Mouse (Mus musculus) embryonic facial prominence, embryonic 10.5 days (tissue): ENCODE data around the gene Ankrd13d. TPM values are rescaled to one million over a fixed set of nuclear protein-coding genes. Genes with fewer than 3 reads are reported as not detected.

ENCODE experiments used
- DNase-seq: peaks from one replicate; pipeline ENCODE4 v3.0.0-alpha.2; 2017; ENCODE audit warnings: low spot score
- H3K27ac ChIP-seq: fragments of 300-500 bp; sonication (generic); replicated peaks from 2 replicates; pipeline ENCODE4 v1.5.1; 2016; ENCODE audit warnings: mild to moderate bottlenecking
- H3K27me3 ChIP-seq: fragments of 300-500 bp; sonication (generic); replicated peaks from 2 replicates; pipeline ENCODE4 v1.6.1; 2016; ENCODE audit warnings: low read depth, mild to moderate bottlenecking; ENCODE audit not compliant: poor library complexity, severe bottlenecking
- H3K36me3 ChIP-seq: fragments of 300-500 bp; sonication (generic); replicated peaks from 2 replicates; pipeline ENCODE4 v1.6.1; 2016; ENCODE audit warnings: mild to moderate bottlenecking, moderate library complexity
- H3K4me1 ChIP-seq: fragments of 300-500 bp; sonication (generic); 2 replicates; pipeline ENCODE4 v1.6.1; 2016
- H3K4me3 ChIP-seq: fragments of 300-500 bp; sonication (generic); 2 replicates; pipeline ENCODE4 v1.5.1; 2016; ENCODE audit warnings: mild to moderate bottlenecking, moderate library complexity
- H3K9me3 ChIP-seq: fragments of 300-500 bp; sonication (generic); 2 replicates; pipeline ENCODE4 v1.6.1; 2016; ENCODE audit warnings: mild to moderate bottlenecking
- WGBS: fragments of 180-500 bp; shearing (Covaris S2); methylation state at CpG from one replicate; pipeline ENCODE4 v1.1.7; 2016; 5-methylcytosine and 5-hydroxymethylcytosine counted together
- polyA plus RNA-seq: library from polyadenylated mRNA; unstranded; fragments of >200 nt; fragmentation: Nextera tagmentation; extraction: Ambion mirVana; gene quantifications from 2 replicates; pipeline ENCODE4 v1.2.1, GENCODE M21; 2016

The Ankrd13d gene
- 6.3 and 7.6 TPM in 2 replicates for polyA plus RNA-seq

DNA sequence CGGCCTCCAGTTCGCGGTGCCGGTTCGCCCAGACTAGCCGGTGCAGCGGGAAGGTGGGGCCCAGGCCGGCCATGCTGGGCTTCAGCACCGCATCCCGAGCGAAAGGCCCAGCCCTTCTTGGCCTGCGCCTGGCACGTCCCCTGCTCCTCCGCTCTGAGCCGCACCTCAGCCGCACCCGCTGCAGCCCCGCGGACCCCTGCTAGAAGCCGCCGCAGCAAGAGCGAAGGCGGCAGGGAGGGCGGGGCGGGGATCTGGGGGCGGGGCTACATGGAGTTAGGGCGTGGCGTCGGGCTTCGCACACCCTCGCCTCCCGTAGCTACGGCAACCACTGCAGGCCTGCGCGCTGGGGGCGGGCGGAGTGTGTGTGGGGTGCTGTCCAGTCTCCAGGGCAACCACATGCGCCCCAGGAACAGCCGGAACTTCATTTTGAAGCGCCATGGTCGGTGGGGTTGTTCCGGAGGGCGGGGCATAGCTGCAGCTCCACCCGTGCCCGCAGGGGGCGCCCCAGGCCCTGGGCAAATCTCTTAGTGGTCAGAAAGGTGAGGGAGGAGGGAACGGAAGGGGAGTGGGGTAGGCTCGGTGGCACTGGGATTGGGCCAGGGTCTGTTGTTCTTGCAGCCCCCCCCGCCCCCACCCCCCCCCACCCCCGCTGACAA is at the start of gene Ankrd13d:
Gene Ankrd13d, minus strand, starts transcription at position 240 of the 656 bp plus-strand sequence.
- H3K36me3 ChIP-seq = peaks cover 39% of the 10 kb centered on the region
- peaks cover 7% of the 10 kb centered on the region; the same call in 1 of the 2 replicates for H3K9me3 ChIP-seq
- H3K27ac ChIP-seq = peak within 1 kb of the TSS; percentile 81
- 1% methylated on average over 50 of the region's 50 CpGs for WGBS
- H3K4me1 ChIP-seq = peaks cover 20% of the 10 kb centered on the region
- peak within 1 kb of the TSS; percentile 80 for H3K4me3 ChIP-seq
- DNase-seq = peak; percentile 93
- peaks cover 18% of the 10 kb centered on the region for H3K27me3 ChIP-seq

DNA sequence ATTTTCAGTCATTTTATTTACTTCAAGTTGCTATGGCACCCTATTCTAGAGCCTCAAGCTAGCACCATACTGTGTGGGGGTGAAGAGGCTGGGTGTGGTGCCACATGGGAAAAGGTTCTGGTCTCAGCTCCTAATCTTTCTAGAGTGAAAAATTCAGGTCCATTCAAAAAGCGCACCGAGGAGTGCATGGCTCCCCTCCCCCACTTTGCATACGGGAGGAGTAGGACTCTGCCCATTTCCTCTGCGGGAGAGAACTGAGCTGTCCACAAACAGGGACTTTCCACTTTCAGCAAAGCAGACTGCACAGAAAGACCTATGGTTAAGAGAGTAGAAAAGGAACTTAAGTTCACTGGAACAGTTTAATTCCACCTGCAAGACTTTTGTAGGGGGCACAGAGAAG is 49.7 kb upstream of the Ankrd13d start:
- H3K27me3 ChIP-seq = no peaks in the 10 kb centered on the region
- peak overlapping the region; percentile 91 for H3K27ac ChIP-seq
- no peaks in the 10 kb centered on the region for H3K9me3 ChIP-seq
- peak; percentile 54 for DNase-seq
- H3K36me3 ChIP-seq = peaks cover 67% of the 10 kb centered on the region
- H3K4me3 ChIP-seq = peak overlapping the region; percentile 76
- 0% methylated on average over 4 of the region's 4 CpGs for WGBS
- H3K4me1 ChIP-seq = peaks cover 27% of the 10 kb centered on the region

DNA sequence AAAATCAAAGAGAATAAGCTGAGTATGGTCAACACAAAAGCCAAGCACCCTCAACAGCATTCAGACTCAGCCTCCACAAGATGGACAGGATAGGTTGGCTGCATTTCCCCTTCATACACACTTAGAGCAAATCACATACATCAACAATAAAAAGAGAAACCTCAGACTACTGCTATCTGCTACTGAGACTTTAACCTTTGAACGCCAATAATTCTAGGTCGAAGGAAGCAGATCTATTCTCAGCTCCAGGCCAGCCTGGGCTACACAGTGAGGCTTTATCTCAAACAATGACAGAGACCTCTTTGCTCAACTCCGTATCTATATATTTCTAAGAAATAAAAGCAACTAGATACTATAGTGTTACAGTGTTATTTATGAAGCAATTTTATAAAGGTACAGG is 48.3 kb upstream of the Ankrd13d start:
- no peak for DNase-seq
- no peaks in the 10 kb centered on the region for H3K27me3 ChIP-seq
- H3K4me1 ChIP-seq = peaks cover 27% of the 10 kb centered on the region
- H3K36me3 ChIP-seq = peaks cover 68% of the 10 kb centered on the region
- WGBS = 92% methylated on average over 3 of the region's 3 CpGs
- H3K27ac ChIP-seq = no peak overlapping the region
- H3K9me3 ChIP-seq = no peaks in the 10 kb centered on the region
- no peak overlapping the region for H3K4me3 ChIP-seq

DNA sequence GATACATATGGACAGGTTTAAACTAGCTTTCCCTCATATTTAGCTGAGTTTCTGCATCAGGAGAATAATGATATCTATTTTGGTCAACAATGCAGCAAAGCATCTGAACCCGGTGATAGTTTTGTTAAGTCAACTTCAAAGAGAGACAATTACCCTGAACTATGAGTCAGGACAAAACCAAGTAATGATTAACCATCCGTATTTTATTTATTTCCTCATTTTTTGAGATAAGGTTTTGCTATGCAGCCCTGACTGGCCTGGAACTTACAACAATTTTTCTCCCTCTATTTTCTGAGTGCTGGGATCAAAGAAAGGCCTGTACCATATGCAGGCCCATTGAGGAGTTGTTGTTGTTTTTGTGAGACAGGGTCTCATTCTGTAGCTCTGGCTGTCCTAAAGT is 47.7 kb upstream of the Ankrd13d start:
- 94% methylated on average over 2 of the region's 2 CpGs for WGBS
- Histone ChIP-seq H3K4me1 (peaks cover 27% of the 10 kb centered on the region), H3K9me3 (no peaks in the 10 kb centered on the region), H3K36me3 (peaks cover 73% of the 10 kb centered on the region), H3K4me3 (no peak overlapping the region), H3K27ac (no peak overlapping the region), H3K27me3 (no peaks in the 10 kb centered on the region)
- no peak for DNase-seq

DNA sequence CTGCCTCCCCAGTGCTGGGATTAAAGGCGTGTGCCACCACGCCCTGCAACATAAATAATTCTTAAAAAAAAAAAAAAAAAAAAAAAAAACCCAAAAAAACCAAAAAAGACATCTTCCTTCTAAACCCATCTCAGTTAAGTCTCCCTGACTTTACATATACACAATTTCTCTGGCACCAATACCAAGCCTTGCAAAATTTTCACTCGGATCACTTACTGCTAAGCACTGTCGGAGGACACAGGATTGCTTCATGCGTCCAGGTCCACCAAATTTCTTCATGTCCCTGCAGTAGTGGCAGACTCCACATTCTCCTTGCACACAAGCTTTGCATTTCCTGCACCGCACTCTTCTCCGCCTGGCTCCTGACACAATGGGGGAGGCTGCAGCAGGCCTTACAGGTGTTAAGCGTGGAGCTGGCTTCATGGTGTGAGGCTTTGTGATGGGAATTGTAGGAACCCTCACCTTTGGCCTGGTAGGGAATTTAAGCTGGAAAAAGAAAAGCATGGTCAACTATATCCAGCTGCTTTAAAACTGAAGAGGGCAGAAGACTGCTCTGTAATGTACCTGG is 45.9 kb upstream of the Ankrd13d start:
- Histone ChIP-seq H3K27ac (no peak overlapping the region), H3K9me3 (no peaks in the 10 kb centered on the region), H3K4me3 (no peak overlapping the region), H3K4me1 (peaks cover 16% of the 10 kb centered on the region), H3K36me3 (peaks cover 83% of the 10 kb centered on the region), H3K27me3 (no peaks in the 10 kb centered on the region)
- 94% methylated on average over 8 of the region's 8 CpGs for WGBS
- DNase-seq = no peak

DNA sequence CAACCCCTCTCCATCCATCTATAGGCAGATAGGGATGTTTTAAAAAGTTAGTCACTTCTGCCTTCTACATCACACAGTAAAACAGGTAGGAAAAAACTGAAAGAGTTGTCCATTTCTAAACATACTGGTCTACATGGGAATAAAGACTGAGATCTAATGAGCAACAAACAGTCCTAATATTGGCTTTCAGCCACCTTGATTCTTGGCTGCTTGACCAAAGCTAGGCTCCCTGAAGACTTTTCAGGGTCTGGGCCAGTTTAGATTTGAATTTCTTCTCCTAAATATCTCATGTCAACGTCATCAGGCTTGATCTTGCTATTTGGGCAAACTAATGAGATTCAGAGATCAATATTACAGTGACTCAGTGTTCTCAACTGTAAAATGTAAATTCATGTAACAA is 43.9 kb upstream of the Ankrd13d start:
- Histone ChIP-seq H3K27me3 (no peaks in the 10 kb centered on the region), H3K9me3 (no peaks in the 10 kb centered on the region), H3K27ac (no peak overlapping the region), H3K4me3 (no peak overlapping the region), H3K4me1 (peaks cover 4% of the 10 kb centered on the region), H3K36me3 (peaks cover 100% of the 10 kb centered on the region)
- WGBS = 84% methylated on average over 1 of the region's 1 CpGs
- no peak for DNase-seq

DNA sequence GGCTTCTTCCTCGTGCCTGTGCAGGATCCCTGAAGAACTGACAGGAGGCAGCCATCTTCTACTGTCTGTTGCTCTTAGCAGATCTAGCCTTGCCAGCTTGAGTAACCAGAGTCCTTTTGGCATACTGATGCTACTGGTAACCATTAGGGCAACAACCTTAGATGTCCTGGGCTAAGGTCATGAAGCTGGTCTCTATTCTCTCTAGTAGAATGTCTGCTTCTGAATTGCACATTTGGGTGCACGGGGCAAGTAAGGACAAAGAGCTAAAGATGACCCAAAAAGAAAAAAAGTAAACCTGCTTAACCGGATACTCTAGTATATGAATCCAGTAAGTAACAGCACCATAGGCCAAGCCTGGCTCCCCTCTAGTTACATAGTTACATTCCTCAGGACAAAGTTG is 43.2 kb upstream of the Ankrd13d start:
- DNase-seq = no peak
- Histone ChIP-seq H3K27me3 (no peaks in the 10 kb centered on the region), H3K27ac (no peak overlapping the region), H3K36me3 (peaks cover 99% of the 10 kb centered on the region), H3K4me1 (no peaks in the 10 kb centered on the region), H3K4me3 (no peak overlapping the region), H3K9me3 (no peaks in the 10 kb centered on the region)
- WGBS = 88% methylated on average over 3 of the region's 3 CpGs

DNA sequence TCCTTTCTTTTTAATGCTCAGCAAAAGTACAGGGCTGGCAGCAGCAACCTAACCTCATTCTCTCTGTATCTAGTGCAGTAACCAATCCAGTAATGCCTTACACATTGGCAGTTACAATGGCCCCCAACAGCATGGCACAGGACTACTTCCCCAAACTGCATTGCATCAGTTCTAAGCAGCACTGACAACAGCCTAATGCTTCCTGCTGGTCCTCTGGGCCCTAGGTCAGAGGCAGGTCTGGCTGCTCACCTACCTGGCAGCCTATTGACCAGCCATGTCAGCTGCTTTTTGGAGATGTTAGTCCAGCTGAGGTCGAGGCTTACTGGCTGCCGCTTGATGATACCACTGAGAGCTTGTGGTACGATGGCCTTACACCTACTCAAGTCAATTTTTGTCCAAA is 39.2 kb upstream of the Ankrd13d start:
- DNase-seq = no peak
- Histone ChIP-seq H3K27me3 (no peaks in the 10 kb centered on the region), H3K4me3 (no peak overlapping the region), H3K9me3 (no peaks in the 10 kb centered on the region), H3K36me3 (peaks cover 99% of the 10 kb centered on the region), H3K27ac (no peak overlapping the region), H3K4me1 (no peaks in the 10 kb centered on the region)
- WGBS = 92% methylated on average over 3 of the region's 3 CpGs

DNA sequence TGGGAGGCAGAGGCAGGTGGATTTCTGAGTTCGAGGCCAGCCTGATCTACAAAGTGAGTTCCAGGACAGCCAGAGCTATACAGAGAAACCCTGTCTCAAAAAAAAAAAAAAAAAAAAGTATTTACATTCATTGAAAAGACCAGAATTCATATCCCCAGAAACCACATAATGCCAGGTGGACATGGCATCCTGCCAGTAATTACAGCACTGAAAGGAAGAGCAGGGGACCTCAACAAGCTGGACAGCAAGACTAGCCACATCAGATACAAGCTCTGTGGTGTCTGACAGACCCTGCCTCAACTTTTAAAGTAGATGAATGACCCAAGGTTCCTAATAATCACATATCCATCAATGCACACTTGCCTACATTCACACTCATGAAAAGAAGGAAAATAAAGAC is 38.7 kb upstream of the Ankrd13d start:
- Histone ChIP-seq H3K27ac (no peak overlapping the region), H3K36me3 (peaks cover 99% of the 10 kb centered on the region), H3K4me1 (no peaks in the 10 kb centered on the region), H3K9me3 (no peaks in the 10 kb centered on the region), H3K27me3 (no peaks in the 10 kb centered on the region), H3K4me3 (no peak overlapping the region)
- no peak for DNase-seq
- 82% methylated on average over 1 of the region's 1 CpGs for WGBS

DNA sequence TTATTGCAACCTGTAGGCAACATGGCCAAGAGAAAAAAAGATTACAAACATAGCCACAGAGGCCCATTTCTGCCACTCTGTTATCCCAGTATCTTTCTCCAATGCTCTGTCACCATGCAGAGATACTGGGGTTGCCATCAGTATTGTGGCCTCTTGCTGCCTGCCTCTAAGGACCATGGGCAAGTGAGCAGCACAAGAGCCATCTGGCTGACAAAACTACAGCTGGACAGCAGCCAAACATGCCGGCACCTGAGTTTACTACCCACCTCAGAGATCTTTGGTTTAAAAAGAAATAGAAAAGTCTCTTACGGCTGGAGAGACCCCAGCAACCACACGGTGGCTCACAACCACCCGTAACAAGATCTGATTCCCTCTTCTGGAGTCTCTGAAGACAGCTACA is 36.3 kb upstream of the Ankrd13d start:
- H3K27ac ChIP-seq = no peak overlapping the region
- DNase-seq = no peak
- H3K36me3 ChIP-seq = peaks cover 88% of the 10 kb centered on the region
- no peaks in the 10 kb centered on the region for H3K27me3 ChIP-seq
- WGBS = 92% methylated on average over 4 of the region's 4 CpGs
- no peaks in the 10 kb centered on the region for H3K4me1 ChIP-seq
- H3K4me3 ChIP-seq = no peak overlapping the region
- H3K9me3 ChIP-seq = no peaks in the 10 kb centered on the region

DNA sequence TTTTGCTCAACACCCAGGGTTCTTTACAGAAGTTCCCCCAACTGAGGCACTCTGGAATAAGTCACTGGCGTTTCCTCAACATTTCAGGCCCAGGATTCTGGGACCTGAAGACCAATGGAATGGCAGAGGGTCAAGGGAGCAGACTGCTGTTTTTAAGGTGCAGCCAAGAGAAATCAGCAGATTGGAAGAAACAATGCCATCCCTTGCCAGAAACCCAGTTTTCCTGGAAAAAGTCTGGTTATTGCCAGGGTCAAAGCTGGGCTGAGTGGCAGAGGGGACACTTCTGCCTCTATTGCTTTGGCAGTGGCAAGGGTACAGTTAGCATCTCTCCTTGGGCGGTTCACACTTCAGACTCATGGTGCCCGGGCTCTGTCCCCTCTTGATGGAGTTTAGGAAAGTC is 34.2 kb upstream of the Ankrd13d start:
- 91% methylated on average over 3 of the region's 3 CpGs for WGBS

DNA sequence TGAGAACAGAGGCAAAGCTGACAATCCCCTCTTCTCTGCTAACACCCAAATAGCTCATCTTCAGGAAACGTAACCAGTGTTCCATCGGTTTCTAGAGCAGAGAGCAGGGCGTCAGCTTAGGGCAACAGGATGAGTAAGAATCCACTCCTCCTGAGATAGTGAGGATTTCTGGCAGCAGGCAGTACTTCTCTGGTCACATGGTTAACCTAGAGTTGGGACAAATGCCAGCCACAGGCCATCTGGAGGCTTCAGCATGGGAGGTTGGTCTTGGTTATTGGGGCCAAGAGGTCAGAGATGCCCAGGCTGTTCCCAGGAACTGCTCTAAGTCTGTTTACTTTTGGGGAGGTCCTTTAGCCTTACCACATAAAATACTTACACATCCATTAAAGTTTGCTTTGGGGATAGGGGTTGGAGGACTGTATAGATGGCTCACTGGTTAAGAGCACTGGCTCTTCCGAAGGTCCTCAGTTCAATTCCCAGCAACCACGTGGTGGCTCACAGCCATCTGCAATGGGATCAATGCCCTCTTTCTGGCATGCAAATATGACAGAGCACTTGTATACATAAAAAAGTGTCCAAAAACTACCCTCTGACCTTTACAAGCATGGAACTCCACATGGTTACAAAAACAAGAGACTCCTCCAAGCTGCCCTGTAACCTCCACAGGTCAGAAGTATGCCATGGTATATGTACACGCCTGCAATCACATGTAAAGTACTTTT is 32.4 kb upstream of the Ankrd13d start:
- Histone ChIP-seq H3K27me3 (no peaks in the 10 kb centered on the region), H3K4me3 (no peak overlapping the region), H3K9me3 (no peaks in the 10 kb centered on the region), H3K27ac (no peak overlapping the region), H3K4me1 (no peaks in the 10 kb centered on the region), H3K36me3 (peaks cover 56% of the 10 kb centered on the region)
- 83% methylated on average over 6 of the region's 6 CpGs for WGBS
- DNase-seq = no peak

More for the DNA sequence above, 34.2 kb upstream of the Ankrd13d start:
- peak; percentile 6 for DNase-seq
- Histone ChIP-seq H3K4me3 (no peak overlapping the region), H3K4me1 (no peaks in the 10 kb centered on the region), H3K27ac (no peak overlapping the region), H3K9me3 (no peaks in the 10 kb centered on the region), H3K27me3 (no peaks in the 10 kb centered on the region), H3K36me3 (peaks cover 72% of the 10 kb centered on the region)

DNA sequence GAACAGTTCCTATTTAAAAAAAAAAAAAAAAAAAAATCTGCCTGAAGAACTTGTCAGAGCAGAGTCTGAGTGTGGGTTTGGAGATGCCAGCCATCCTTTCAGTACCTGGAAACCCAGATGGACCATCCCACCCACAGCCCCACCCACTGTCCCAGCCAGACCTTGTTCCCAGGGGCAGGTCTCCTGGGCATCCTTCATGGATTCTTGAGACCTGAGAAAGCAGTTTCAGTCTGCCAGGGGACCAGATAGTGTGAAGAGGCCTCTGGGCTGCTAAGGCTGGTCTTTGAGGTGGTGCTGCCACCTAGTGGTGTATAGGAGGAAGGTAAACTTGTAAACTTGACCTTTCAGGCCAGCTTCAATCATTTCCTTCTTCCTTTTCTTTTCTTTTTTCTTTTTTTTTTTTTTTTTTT is 26.8 kb upstream of the Ankrd13d start:
- Histone ChIP-seq H3K4me1 (peaks cover 13% of the 10 kb centered on the region), H3K36me3 (peaks cover 5% of the 10 kb centered on the region), H3K27ac (no peak overlapping the region), H3K27me3 (no peaks in the 10 kb centered on the region), H3K4me3 (no peak overlapping the region), H3K9me3 (no peaks in the 10 kb centered on the region)
- peak; percentile 69 for DNase-seq
